Mouse (Mus musculus) cortical plate, adult 2 months (tissue): Measurements from ENCODE around the gene D630045J12Rik.

Experiments
- CTCF ChIP-seq: fragments of 200-500 bp; IDR thresholded peaks from 2 replicates; pipeline ENCODE4 v1.5.1; 2011; ENCODE audit warnings: mild to moderate bottlenecking, control low read depth, low read length; ENCODE audit not compliant: insufficient read depth; ENCODE audit errors: extremely low read depth
- POLR2A ChIP-seq: fragments of 200-500 bp; IDR thresholded peaks from 2 replicates; pipeline ENCODE4 v1.6.1; 2011; ENCODE audit warnings: mild to moderate bottlenecking, low read length, control low read depth; ENCODE audit not compliant: insufficient read depth; ENCODE audit errors: extremely low read depth

DNA sequence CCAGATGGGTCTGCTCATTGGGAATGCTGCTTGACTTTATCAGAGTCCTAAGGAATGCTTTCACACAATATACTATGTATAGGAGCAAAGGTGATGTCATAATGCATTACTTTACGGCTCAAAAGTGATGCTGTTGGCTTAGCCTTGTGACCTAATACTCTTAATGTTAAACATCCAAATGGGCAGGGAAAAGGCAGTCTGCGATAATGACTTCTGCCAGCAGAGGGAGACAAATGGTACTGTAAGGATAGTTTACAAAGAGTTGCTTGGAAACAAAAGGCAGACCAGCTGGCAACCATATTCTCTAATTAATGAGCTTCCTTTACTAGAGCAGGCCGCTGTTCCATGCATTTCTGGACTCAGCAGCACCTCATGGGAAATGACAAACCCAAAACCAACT is 93.7 kb downstream of the D630045J12Rik start:
- TF ChIP-seq CTCF (peak; percentile 77), POLR2A (no peak)
